Mouse (Mus musculus) layer of hippocampus, postnatal 25 days (tissue): ENCODE results near the gene Ankrd40. TPM values are rescaled to one million over a fixed set of nuclear protein-coding genes. Genes with fewer than 3 reads are reported as not detected.

Source experiments
- DNase-seq, 2 experiments: peaks; one replicate each; pipeline ENCODE4 v3.0.0; 2022; ENCODE audit warnings: mixed read lengths in 2 of 2, low spot score in 1 of 2; ENCODE audit errors: extremely low spot score in 1 of 2
- total RNA-seq, 2 experiments: library from RNA; stranded (reverse); gene quantifications; 2 replicates each; pipeline ENCODE4 v1.2.3; 2021

Ankrd40 gene
- 100 to 1,000 TPM; 123 to 125 TPM for total RNA-seq

GRCm38 (mm10) chr11:94327693-94328643 lies at the start of gene Ankrd40:
TSS of gene Ankrd40 (plus strand) at chr11:94328001.
- peak; percentile 84 to 95 for DNase-seq

- DNase-seq, result no peak
Observed at GRCm38 (mm10) chr11:94281199-94282181, 46.3 kb upstream of the Ankrd40 start, which contains the start of gene Gm21885. TSS of gene Gm21885 (plus strand) at chr11:94281873.

GRCm38 (mm10) chr11:94282291-94282690 lies 45.5 kb upstream of the Ankrd40 start:
- no peak for DNase-seq

- DNase-seq, result no peak
Observed at GRCm38 (mm10) chr11:94283536-94284099, 44.2 kb upstream of the Ankrd40 start.

- DNase-seq, result no peak
Observed at GRCm38 (mm10) chr11:94285886-94286574, 41.8 kb upstream of the Ankrd40 start.

GRCm38 (mm10) chr11:94287105-94287504 lies 40.7 kb upstream of the Ankrd40 start:
- no peak for DNase-seq

GRCm38 (mm10) chr11:94290062-94290740 lies 37.6 kb upstream of the Ankrd40 start:
- DNase-seq, result no peak

- no peak for DNase-seq
Observed at GRCm38 (mm10) chr11:94294996-94295845, 32.6 kb upstream of the Ankrd40 start.

GRCm38 (mm10) chr11:94312733-94313132 lies 15.1 kb upstream of the Ankrd40 start:
- no peak for DNase-seq

GRCm38 (mm10) chr11:94314098-94314652 lies 13.6 kb upstream of the Ankrd40 start:
- no peak for DNase-seq

GRCm38 (mm10) chr11:94315308-94315707 lies 12.5 kb upstream of the Ankrd40 start:
- no peak for DNase-seq

GRCm38 (mm10) chr11:94316528-94316927 lies 11.3 kb upstream of the Ankrd40 start:
- no peak for DNase-seq

- DNase-seq, result no peak
Observed at GRCm38 (mm10) chr11:94317014-94317413, 10.8 kb upstream of the Ankrd40 start.

- no peak for DNase-seq
Observed at GRCm38 (mm10) chr11:94317515-94317914, 10.3 kb upstream of the Ankrd40 start.

GRCm38 (mm10) chr11:94318056-94318455 lies 9.7 kb upstream of the Ankrd40 start:
- no peak for DNase-seq

GRCm38 (mm10) chr11:94320969-94321930 lies 6.6 kb upstream of the Ankrd40 start:
- peak in 1 of 2 experiments; percentile 29 for DNase-seq

- peak; percentile 93 to 94 for DNase-seq
Observed at GRCm38 (mm10) chr11:94321931-94322400, 5.8 kb upstream of the Ankrd40 start, which contains the start of gene Luc7l3. TSS of gene Luc7l3 (minus strand) at chr11:94321988.
